Mouse (Mus musculus) liver, embryonic 14.5 days (tissue): ENCODE measurements at regions not wholly inside any gene's neighbourhood (a gene's known extent, or its start where the extent isn't known, plus 50 kb on each side); places are given as distances from the start of the nearest gene placed in this dataset.

ENCODE experiments used
- ATAC-seq: fragments of 200-750 bp; cut with Nextera tagmentation; 2 replicates; pipeline ENCODE4 v1.8.0; 2017; ENCODE audit warnings: moderate number of reproducible peaks, mild to moderate bottlenecking, moderate library complexity; ENCODE audit not compliant: insufficient read depth
- DNase-seq, 3 experiments: peaks; one replicate each; pipeline ENCODE4 v3.0.0-alpha.2; 2012 to 2013; ENCODE audit warnings: low read depth in 3 of 3, low spot score in 3 of 3
- H3K27ac ChIP-seq: fragments of 300-500 bp; sonication (generic); 2 replicates; pipeline ENCODE4 v1.5.1; 2014; ENCODE audit warnings: moderate library complexity, mild to moderate bottlenecking, control low read depth, inconsistent platforms
- H3K27me3 ChIP-seq: fragments of 300-500 bp; sonication (generic); 2 replicates; pipeline ENCODE4 v1.6.1; 2014; ENCODE audit warnings: mild to moderate bottlenecking, low read length, moderate library complexity; ENCODE audit not compliant: control insufficient read depth, insufficient read depth
- H3K36me3 ChIP-seq: fragments of 300-500 bp; sonication (generic); replicated peaks from 2 replicates; pipeline ENCODE4 v1.6.1; 2014; ENCODE audit warnings: low read depth; ENCODE audit not compliant: control insufficient read depth, insufficient read depth
- H3K4me1 ChIP-seq, 2 experiments: fragments of 200-500 bp in 1 of 2; fragments of 300-500 bp in 1 of 2; sonication (generic) in 1 of 2; replicated peaks; 2 replicates each; pipeline ENCODE4 v1.6.1; 2012 to 2014; ENCODE audit warnings: antibody characterized with exemption in 1 of 2, inconsistent platforms in 1 of 2, low read length in 1 of 2; ENCODE audit not compliant: control insufficient read depth in 2 of 2, insufficient read depth in 2 of 2
- H3K4me2 ChIP-seq: fragments of 300-500 bp; sonication (generic); 2 replicates; pipeline ENCODE4 v1.6.1; 2014; ENCODE audit warnings: low read depth, mild to moderate bottlenecking, control low read depth, moderate library complexity
- H3K4me3 ChIP-seq, 2 experiments: fragments of 200-500 bp in 1 of 2; fragments of 300-500 bp in 1 of 2; sonication (generic) in 1 of 2; 2 replicates each; pipeline ENCODE4 v1.5.1; 2012 to 2014; ENCODE audit warnings: low read depth in 2 of 2, low read length in 2 of 2, mild to moderate bottlenecking in 2 of 2, control low read depth in 1 of 2, inconsistent platforms in 1 of 2, moderate library complexity in 1 of 2; ENCODE audit not compliant: insufficient read depth in 1 of 2
- H3K9ac ChIP-seq: fragments of 300-500 bp; sonication (generic); replicated peaks from 2 replicates; pipeline ENCODE4 v1.6.1; 2014; ENCODE audit warnings: mild to moderate bottlenecking, control low read depth, moderate library complexity
- H3K9me3 ChIP-seq: fragments of 300-500 bp; sonication (generic); 2 replicates; pipeline ENCODE4 v1.6.1; 2016; ENCODE audit warnings: low read length, mixed read lengths; ENCODE audit not compliant: control insufficient read depth
- CTCF ChIP-seq: IDR thresholded peaks from 2 replicates; pipeline ENCODE4 v1.5.1; 2016; ENCODE audit warnings: antibody characterized with exemption, low read depth, control low read depth
- EP300 ChIP-seq: IDR thresholded peaks from 2 replicates; pipeline ENCODE4 v1.6.1; 2016; ENCODE audit warnings: antibody characterized with exemption, low read depth
- WGBS: fragments of 180-500 bp; shearing (Covaris S2); extraction: QIAGEN DNeasy Blood & Tissue Kit; methylation state at CpG from one replicate; pipeline ENCODE4 v1.1.7; 2014; ENCODE audit not compliant: insufficient replicate concordance; 5-methylcytosine and 5-hydroxymethylcytosine counted together

DNA sequence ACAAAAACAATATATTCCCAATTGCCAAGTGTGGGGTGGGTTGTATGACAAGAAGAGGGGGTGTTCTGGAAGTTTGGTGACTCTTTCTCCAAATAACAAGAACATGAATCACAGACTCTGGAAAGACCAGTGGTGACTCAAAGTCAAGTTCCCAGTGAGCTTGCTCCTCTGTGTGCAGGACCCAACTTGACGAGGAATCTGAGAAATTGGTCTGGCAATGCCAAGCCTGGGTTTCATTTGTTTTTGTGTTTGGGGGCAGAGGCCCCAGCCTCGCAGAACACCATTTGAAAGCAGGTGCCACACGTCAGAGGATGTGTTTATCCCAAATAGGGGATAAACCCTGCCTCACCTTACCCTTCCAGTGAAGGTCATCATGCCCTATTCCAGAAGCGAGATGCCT, 163.1 kb upstream of the Shh start:
- H3K9ac ChIP-seq, result no peak overlapping the region
- H3K4me2 ChIP-seq, result no peak overlapping the region
- H3K4me3 ChIP-seq, result no peak overlapping the region
- no peaks in the 10 kb centered on the region for H3K4me1 ChIP-seq
- no peaks in the 10 kb centered on the region for H3K9me3 ChIP-seq
- H3K27me3 ChIP-seq, result no peaks in the 10 kb centered on the region
- WGBS, result 39% methylated on average over 4 of the region's 4 CpGs
- no peaks in the 10 kb centered on the region for H3K36me3 ChIP-seq
- H3K27ac ChIP-seq, result no peak overlapping the region
- no peak for ATAC-seq
- TF ChIP-seq CTCF, result no peak
- no peak for TF ChIP-seq EP300
- no peak for DNase-seq

- no peak overlapping the region for H3K4me2 ChIP-seq
- no peaks in the 10 kb centered on the region for H3K27me3 ChIP-seq
- WGBS, result 70% methylated on average over 3 of the region's 3 CpGs
- no peak for TF ChIP-seq CTCF
- no peak for TF ChIP-seq EP300
- H3K4me3 ChIP-seq, result no peak overlapping the region
- H3K9me3 ChIP-seq, result no peaks in the 10 kb centered on the region
- no peaks in the 10 kb centered on the region for H3K4me1 ChIP-seq
- H3K9ac ChIP-seq, result no peak overlapping the region
- ATAC-seq, result no peak
- H3K27ac ChIP-seq, result no peak overlapping the region
- no peaks in the 10 kb centered on the region for H3K36me3 ChIP-seq
- DNase-seq, result no peak
These were observed 144.8 kb upstream of the Shh start for GRCm38 (mm10) chr5:28611885-28612284.

DNA sequence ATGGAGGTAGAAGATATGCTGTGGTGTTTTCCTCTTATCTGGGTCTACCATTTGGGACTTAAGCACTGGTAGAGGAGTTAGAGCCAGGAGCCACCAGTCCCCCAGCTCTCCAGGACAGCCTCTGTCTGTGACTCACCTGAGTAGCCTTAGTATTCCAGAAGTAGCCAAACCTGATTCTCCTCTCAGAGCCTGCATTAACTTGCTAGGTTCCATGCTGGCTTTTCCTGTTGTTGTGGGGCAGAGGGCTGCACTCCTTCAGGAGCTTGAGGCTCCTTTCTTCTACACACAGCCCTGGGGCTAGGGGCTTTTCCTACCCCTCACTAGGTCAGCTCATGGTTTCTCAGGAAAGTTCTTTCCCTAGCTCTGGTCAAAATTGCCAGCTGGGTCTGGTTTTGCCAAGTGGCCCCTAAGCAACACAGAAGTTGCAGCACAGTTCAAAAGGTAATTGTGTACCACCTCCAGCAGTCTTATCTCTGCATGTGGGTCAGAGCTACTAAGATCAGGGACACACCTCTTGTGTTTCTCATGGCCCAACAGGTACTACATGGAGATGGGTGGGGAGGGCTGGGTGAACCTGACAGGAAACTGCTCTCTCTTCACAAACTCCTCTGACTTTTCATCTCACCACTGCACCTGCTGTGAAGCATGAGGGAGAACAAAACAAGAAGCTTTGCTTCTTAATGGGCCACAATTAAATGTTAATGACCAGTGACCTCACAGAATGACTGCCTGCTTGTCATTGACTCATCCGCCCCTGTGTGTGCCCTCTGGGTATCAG, 129.7 kb upstream of the Shh start:
- no peak overlapping the region for H3K9ac ChIP-seq
- no peaks in the 10 kb centered on the region for H3K9me3 ChIP-seq
- no peak overlapping the region for H3K4me2 ChIP-seq
- no peaks in the 10 kb centered on the region for H3K36me3 ChIP-seq
- no peak overlapping the region for H3K27ac ChIP-seq
- DNase-seq (no peak), ATAC-seq (no peak)
- H3K4me3 ChIP-seq, result no peak overlapping the region
- no peaks in the 10 kb centered on the region for H3K27me3 ChIP-seq
- no peaks in the 10 kb centered on the region for H3K4me1 ChIP-seq
- TF ChIP-seq EP300 (no peak), CTCF (no peak)
- 34% methylated on average over 1 of the region's 1 CpGs for WGBS

DNA sequence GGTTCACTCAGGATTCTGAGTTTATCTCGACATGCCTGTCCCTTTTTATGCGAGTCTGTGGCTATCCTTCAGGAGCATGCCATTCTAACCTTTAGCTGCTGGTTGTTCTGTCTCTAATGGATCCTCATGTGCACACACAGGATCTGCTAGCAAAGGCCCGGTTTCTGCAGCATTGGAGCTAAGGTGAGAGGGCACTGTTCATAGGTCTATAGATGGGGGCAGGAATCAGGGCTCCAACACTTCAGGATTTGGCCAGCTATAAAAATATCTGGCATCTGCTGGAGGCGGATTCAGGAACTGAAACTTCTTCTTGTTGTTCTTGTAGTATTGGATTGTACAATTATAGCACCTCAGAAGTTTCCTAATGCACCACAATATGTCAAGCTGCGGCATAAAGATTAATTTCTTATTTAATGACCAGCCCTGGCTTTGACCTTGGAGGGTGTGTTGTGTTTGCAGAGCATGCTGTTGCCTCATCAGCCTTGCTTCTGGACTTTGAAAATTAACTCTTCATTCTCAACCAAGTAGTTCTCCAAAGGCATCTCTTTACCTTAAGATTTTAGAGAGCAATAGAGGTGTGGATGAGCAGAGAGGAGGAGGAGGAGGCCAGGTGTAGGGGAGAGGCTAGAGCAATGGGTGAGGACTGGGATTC, 104.4 kb upstream of the Shh start:
- H3K4me2 ChIP-seq, result no peak overlapping the region
- no peaks in the 10 kb centered on the region for H3K27me3 ChIP-seq
- H3K9ac ChIP-seq, result no peak overlapping the region
- DNase-seq, result no peak
- H3K27ac ChIP-seq, result no peak overlapping the region
- no peaks in the 10 kb centered on the region for H3K36me3 ChIP-seq
- TF ChIP-seq EP300, result no peak
- no peak for TF ChIP-seq CTCF
- no peak for ATAC-seq
- H3K9me3 ChIP-seq, result no peaks in the 10 kb centered on the region
- H3K4me3 ChIP-seq, result no peak overlapping the region
- H3K4me1 ChIP-seq, result 0 out of 4 replicates have a peak, but pooled peaks cover 0 to 2% of the 10 kb centered on the region in 2 experiments
- WGBS, result 59% methylated on average over 5 of the region's 5 CpGs

- Histone ChIP-seq H3K27me3 (no peaks in the 10 kb centered on the region), H3K36me3 (no peaks in the 10 kb centered on the region), H3K27ac (no peak overlapping the region), H3K4me1 (peaks cover 0 to 8% of the 10 kb centered on the region in 2 experiments; a peak in 2 of 4 replicates), H3K9me3 (no peaks in the 10 kb centered on the region), H3K9ac (no peak overlapping the region), H3K4me3 (no peak overlapping the region), H3K4me2 (no peak overlapping the region)
- TF ChIP-seq CTCF (no peak), EP300 (no peak)
- DNase-seq (no peak), ATAC-seq (no peak)
These were observed 101.4 kb upstream of the Shh start for GRCm38 (mm10) chr5:28568417-28568816.
